Comparison of ENCODE assay signal across 27 mouse cellular contexts in genomic region chr9:87735046-87735445, GRCm38 (mm10). TPM values are rescaled to one million over a fixed set of nuclear protein-coding genes. Genes with fewer than 3 reads are reported as not detected.
DNase-seq lines count a peak whose midpoint lies in the region; ATAC-seq and TF ChIP-seq lines count a peak whose summit lies in the region.
"Had no signal": no experiment of that assay in that cellular context is flagged by ENCODE, and none has a peak within 500 bp of the region (broad histone marks: within the 10 kb centered on the region; RNA-seq: fewer than 3 reads in every experiment).

No protein-coding gene starts in this region.

- intact Hi-C loops in left cerebral cortex, adult 2 months (cut with DNase I) = no loop called here

- H3K9ac ChIP-seq in hindbrain, embryonic 11.5 days (ENCODE audit: low read depth, low read length) = no peak overlapping the region
- H3K9ac ChIP-seq in hindbrain, postnatal 0 days (replicated peaks; ENCODE audit: low read length) = no peak overlapping the region
- H3K9ac ChIP-seq: heart, embryonic 15.5 days; hindbrain, embryonic 14.5 days; liver, embryonic 15.5 days; lung, embryonic 14.5 days had no signal

- under 1% methylated on average over 9 of the region's 9 CpGs for WGBS in hindbrain, embryonic 11.5 days
- 1% methylated on average over 9 of the region's 9 CpGs for WGBS in hindbrain, postnatal 0 days
- 1% methylated on average over 9 of the region's 9 CpGs for whole genome bisulfite sequencing in embryonic facial prominence, embryonic 10.5 days

- no peak for ATAC-seq in hindbrain, embryonic 11.5 days (ENCODE audit: low FRiP score)
- no peak for ATAC-seq in hindbrain, postnatal 0 days
- ATAC-seq: forebrain, embryonic 14.5 days; inflammation-experienced regulatory T-cells, adult 6 months had no signal

- peak; percentile 4 for DNase-seq in embryo, embryonic 10 days (ENCODE audit: low spot score)
- no peak for DNase-seq in embryo, embryonic 9.5 days (ENCODE audit: extremely low spot score)
- DNase-seq in hindbrain, embryonic 11.5 days (ENCODE audit: low spot score) = peak; percentile 49
- DNase-seq in hindbrain, postnatal 0 days (ENCODE audit: low spot score) = no peak
- peak; percentile 27 for DNase-seq in ES-CJ7 (ENCODE audit: low read depth, low spot score)
- DNase-seq in embryonic facial prominence, embryonic 10.5 days (ENCODE audit: low spot score) = peak; percentile 21
- no peak for DNase-seq in left cerebral cortex, adult 2 months (ENCODE audit: extremely low spot score in 1 of 2, low spot score in 2 of 2)
- DNase-seq in cerebellum, adult 8-10 months = no peak
- DNase-seq: cerebellum, adult 9-10 months; cerebellum, postnatal 36 days; gastrocnemius, postnatal 36 days; heart, postnatal 4 days; kidney, adult 11 months; kidney, postnatal 25 days; lung, embryonic 14.5 days; lung, postnatal 14 days; right cerebral cortex, adult 18-20 months; spleen, adult 18-20 months; thymus, postnatal 14 days had no signal

- H3K27ac ChIP-seq in hindbrain, embryonic 11.5 days (ENCODE audit: low read depth, low read length) = no peak overlapping the region
- no peak overlapping the region for H3K27ac ChIP-seq in hindbrain, postnatal 0 days
- no peak overlapping the region for H3K27ac ChIP-seq in embryonic facial prominence, embryonic 10.5 days (replicated peaks)
- no peak overlapping the region for H3K27ac ChIP-seq in left cerebral cortex, adult 2 months
- H3K27ac ChIP-seq: heart, embryonic 15.5 days; hindbrain, embryonic 14.5 days; liver, embryonic 15.5 days had no signal

- no peaks in the 10 kb centered on the region for H3K36me3 ChIP-seq in hindbrain, embryonic 11.5 days (ENCODE audit: control insufficient read depth, insufficient read depth, low read length)
- no peaks in the 10 kb centered on the region for H3K36me3 ChIP-seq in hindbrain, postnatal 0 days (ENCODE audit: insufficient read depth, low read length)
- H3K36me3 ChIP-seq in embryonic facial prominence, embryonic 10.5 days (replicated peaks) = no peaks in the 10 kb centered on the region
- H3K36me3 ChIP-seq: G1E; heart, embryonic 15.5 days; liver, embryonic 15.5 days had no signal

- H3K4me3 ChIP-seq in hindbrain, embryonic 11.5 days (ENCODE audit: low read depth, low read length) = no peak overlapping the region
- H3K4me3 ChIP-seq in hindbrain, postnatal 0 days (ENCODE audit: low read length) = no peak overlapping the region
- H3K4me3 ChIP-seq in embryonic facial prominence, embryonic 10.5 days = no peak overlapping the region
- H3K4me3 ChIP-seq in left cerebral cortex, adult 2 months = no peak overlapping the region
- H3K4me3 ChIP-seq: heart, embryonic 15.5 days; liver, embryonic 15.5 days had no signal

- no peaks in the 10 kb centered on the region for H3K9me3 ChIP-seq in hindbrain, embryonic 11.5 days (ENCODE audit: control insufficient read depth, low read length)
- H3K9me3 ChIP-seq in hindbrain, postnatal 0 days (ENCODE audit: low read length) = no peaks in the 10 kb centered on the region
- no peaks in the 10 kb centered on the region for H3K9me3 ChIP-seq in embryonic facial prominence, embryonic 10.5 days
- H3K9me3 ChIP-seq: heart, embryonic 15.5 days; liver, embryonic 15.5 days had no signal

- peaks cover 13% of the 10 kb centered on the region for H3K4me1 ChIP-seq in hindbrain, embryonic 11.5 days (replicated peaks; ENCODE audit: control insufficient read depth, insufficient read depth, low read length)
- H3K4me1 ChIP-seq in hindbrain, postnatal 0 days (ENCODE audit: insufficient read depth, low read length) = no peaks in the 10 kb centered on the region; the same call in 1 of the 2 replicates
- peaks cover 26% of the 10 kb centered on the region for H3K4me1 ChIP-seq in embryonic facial prominence, embryonic 10.5 days

- H3K4me2 ChIP-seq in hindbrain, embryonic 11.5 days (replicated peaks; ENCODE audit: low read depth, low read length) = no peak overlapping the region
- no peak overlapping the region for H3K4me2 ChIP-seq in hindbrain, postnatal 0 days (ENCODE audit: low read depth, low read length)
- H3K4me2 ChIP-seq: heart, embryonic 15.5 days; hindbrain, embryonic 14.5 days; liver, embryonic 15.5 days; lung, embryonic 14.5 days had no signal

- TF ChIP-seq CTCF in hindbrain, postnatal 0 days (IDR thresholded peaks at IDR 0.05; ENCODE audit: low read depth) = no peak
- no peak for TF ChIP-seq CTCF in left cerebral cortex, adult 2 months (IDR thresholded peaks at IDR 0.05)

- peaks cover 77% of the 10 kb centered on the region for H3K27me3 ChIP-seq in hindbrain, embryonic 11.5 days (ENCODE audit: control insufficient read depth, insufficient read depth, low read length)
- H3K27me3 ChIP-seq in hindbrain, postnatal 0 days (ENCODE audit: insufficient read depth, low read length) = peaks cover 72% of the 10 kb centered on the region
- H3K27me3 ChIP-seq in embryonic facial prominence, embryonic 10.5 days (replicated peaks; ENCODE audit: low read depth, poor library complexity, severe bottlenecking) = peaks cover 98% of the 10 kb centered on the region
- H3K27me3 ChIP-seq: CH12.LX had no signal

RNA-seq across cellular contexts. Expression of gene Tbx18, which starts 4.0 kb away (rescaled TPM):
- polyA plus RNA-seq in hindbrain, embryonic 11.5 days (2014; fragmentation: Nextera tagmentation; extraction: Ambion mirVana) = 2.8 and 3.4 TPM in 2 replicates
- total RNA-seq in hindbrain, postnatal 0 days (2014; rRNA removed) = 3.3 and 5.9 TPM in 2 replicates
- 1.2 and 1.7 TPM in 2 replicates for polyA plus RNA-seq in hindbrain, postnatal 0 days (2015; fragmentation: Nextera tagmentation; extraction: Ambion mirVana)
- polyA plus RNA-seq in embryonic facial prominence, embryonic 10.5 days (2016; fragmentation: Nextera tagmentation; extraction: Ambion mirVana) = 2.6 and 2.8 TPM in 2 replicates
- total RNA-seq in left cerebral cortex, adult 2 months (2021) = 1 to 10 TPM; 1.7 to 2.5 TPM
- total RNA-seq: CH12.LX; G1E; liver, adult 2 months had no signal
- polyA plus RNA-seq: G1E; inflammation-experienced regulatory T-cells, adult 6 months; liver, adult 2 months had no signal

Comparison
In these comparisons a context has a peak if more than half of its experiments do, and no peak if none do; other contexts are left out.
1. DNase-seq: peak in embryo, embryonic 10 days (single experiment), hindbrain, embryonic 11.5 days (single experiment), ES-CJ7 (single experiment) and embryonic facial prominence, embryonic 10.5 days (single experiment); none in embryo, embryonic 9.5 days (single experiment), hindbrain, postnatal 0 days (single experiment), left cerebral cortex, adult 2 months (0 of 2) and cerebellum, adult 8-10 months (single experiment).